Mouse (Mus musculus): ENCODE data around the gene Fndc10. TPM values are rescaled to one million over a fixed set of nuclear protein-coding genes. Genes with fewer than 3 reads are reported as not detected.
"Not testable (repeated sequence)": the region's sequence is repeated elsewhere in the genome, so short reads cannot be mapped to it uniquely, and the experiment has no call there.

Gene Fndc10
- total RNA-seq (2017), result 3.7 and 6.9 TPM in 2 replicates

- peak in 1 of 2 experiments; percentile 46; a peak in 2 of 4 replicates for ATAC-seq (replicated peaks in 1 of 2; ENCODE audit: insufficient read depth in 1 of 2, low FRiP score in 2 of 2, low TSS enrichment in 1 of 2, low read depth in 1 of 2, poor library complexity in 2 of 2, severe bottlenecking in 2 of 2)
Observed at GRCm38 (mm10) chr4:155694111-155694481, at the start of gene Fndc10. TSS of gene Fndc10 (plus strand) at chr4:155694342.

DNA sequence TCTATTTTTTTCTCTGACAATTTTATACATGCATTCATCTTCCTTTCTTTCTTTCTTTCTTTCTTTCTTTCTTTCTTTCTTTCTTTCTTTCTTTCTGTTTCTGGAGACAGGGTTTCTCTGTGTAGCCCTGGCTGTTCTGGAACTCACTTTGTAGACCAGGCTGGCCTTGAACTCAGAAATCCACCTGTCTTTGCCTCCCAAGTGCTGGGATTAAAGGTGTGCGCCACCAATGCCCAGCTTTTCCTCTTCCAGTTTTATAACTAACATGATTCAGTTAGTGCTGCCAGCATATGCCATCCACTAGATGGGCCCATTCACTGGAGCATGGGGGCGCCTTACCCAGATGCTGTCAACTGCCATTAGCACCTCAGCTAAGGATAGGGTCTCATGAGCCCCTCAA, 48.8 kb upstream of the Fndc10 start, which contains the start of gene Gm10563:
Gene Gm10563 (minus strand): TSS at position 101 of the 400 bp plus-strand sequence.
- not testable (repeated sequence) for ATAC-seq (replicated peaks in 1 of 2; ENCODE audit: insufficient read depth in 1 of 2, low FRiP score in 2 of 2, low TSS enrichment in 1 of 2, low read depth in 1 of 2, poor library complexity in 2 of 2, severe bottlenecking in 2 of 2)

DNA sequence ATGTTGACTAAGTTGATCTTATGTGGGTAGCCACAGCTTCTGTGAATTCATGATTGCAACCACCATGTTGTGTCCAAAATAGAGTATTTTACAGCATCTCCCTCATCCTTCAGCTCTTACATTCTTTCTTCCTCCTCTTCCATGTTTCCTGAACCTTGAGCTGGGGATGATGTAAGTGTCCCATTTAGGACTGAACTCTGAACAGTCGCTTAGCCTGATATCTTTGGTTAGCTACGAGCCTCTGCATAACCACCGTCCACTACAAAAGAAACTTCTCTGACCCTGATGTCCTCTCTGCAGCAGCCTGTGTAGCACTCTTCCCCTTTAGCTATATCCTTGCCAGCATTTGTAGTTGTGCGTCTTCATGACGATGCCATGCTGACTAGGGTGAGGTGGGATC, 48.4 kb upstream of the Fndc10 start:
- ATAC-seq (replicated peaks in 1 of 2; ENCODE audit: insufficient read depth in 1 of 2, low FRiP score in 2 of 2, low TSS enrichment in 1 of 2, low read depth in 1 of 2, poor library complexity in 2 of 2, severe bottlenecking in 2 of 2), result no peak

DNA sequence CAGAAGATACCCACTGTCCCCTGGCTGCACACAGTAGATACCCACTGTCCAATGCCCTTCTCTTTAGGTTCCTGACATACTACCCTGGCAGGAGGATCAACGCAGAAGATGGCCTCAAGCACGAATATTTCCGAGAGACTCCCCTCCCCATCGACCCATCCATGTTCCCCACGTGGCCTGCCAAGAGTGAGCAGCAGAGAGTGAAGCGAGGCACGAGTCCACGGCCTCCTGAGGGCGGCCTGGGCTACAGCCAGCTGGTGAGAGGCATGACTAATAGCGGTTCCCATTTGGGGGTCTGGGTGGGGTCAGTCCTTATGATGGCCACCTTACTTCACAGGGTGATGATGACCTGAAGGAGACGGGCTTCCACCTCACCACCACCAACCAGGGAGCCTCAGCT, 44.8 kb upstream of the Fndc10 start:
- no peak for ATAC-seq (replicated peaks in 1 of 2; ENCODE audit: insufficient read depth in 1 of 2, low FRiP score in 2 of 2, low TSS enrichment in 1 of 2, low read depth in 1 of 2, poor library complexity in 2 of 2, severe bottlenecking in 2 of 2)

DNA sequence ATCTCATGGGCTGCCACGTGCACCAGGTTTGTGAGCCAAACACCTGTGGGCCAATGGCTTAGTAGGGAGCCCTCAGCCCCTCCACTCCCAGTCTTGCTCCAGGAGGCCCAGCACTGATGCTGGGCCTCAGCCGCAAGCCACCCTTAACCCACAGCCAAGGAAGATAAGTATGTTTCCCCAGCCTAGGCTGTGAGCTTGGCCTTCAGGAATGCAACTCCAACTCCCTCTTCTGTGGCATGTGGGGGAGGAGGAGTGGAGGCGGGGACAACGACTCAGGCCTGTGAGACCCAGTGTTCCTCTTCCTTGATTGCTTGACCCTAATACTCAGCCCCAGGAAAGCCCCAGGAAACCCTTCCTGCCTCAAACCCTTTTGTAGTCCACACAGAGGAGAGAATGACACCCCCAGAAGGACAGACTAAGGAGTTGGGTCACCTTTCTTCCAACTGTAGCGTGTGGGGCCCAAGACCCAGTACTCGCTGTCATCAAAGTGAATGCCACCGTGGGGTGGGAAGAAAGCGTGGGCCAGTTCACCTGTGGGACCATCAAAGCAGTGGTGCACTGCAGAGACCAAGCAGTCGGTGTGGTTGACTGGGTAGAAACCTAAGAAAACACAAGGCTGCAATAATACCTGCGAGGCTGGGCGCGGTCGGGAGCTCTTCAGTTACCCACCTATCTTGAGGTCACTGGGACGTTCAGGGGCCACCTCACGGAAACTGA, 42.4 kb upstream of the Fndc10 start:
- ATAC-seq (replicated peaks in 1 of 2; ENCODE audit: insufficient read depth in 1 of 2, low FRiP score in 2 of 2, low TSS enrichment in 1 of 2, low read depth in 1 of 2, poor library complexity in 2 of 2, severe bottlenecking in 2 of 2), result no peak

DNA sequence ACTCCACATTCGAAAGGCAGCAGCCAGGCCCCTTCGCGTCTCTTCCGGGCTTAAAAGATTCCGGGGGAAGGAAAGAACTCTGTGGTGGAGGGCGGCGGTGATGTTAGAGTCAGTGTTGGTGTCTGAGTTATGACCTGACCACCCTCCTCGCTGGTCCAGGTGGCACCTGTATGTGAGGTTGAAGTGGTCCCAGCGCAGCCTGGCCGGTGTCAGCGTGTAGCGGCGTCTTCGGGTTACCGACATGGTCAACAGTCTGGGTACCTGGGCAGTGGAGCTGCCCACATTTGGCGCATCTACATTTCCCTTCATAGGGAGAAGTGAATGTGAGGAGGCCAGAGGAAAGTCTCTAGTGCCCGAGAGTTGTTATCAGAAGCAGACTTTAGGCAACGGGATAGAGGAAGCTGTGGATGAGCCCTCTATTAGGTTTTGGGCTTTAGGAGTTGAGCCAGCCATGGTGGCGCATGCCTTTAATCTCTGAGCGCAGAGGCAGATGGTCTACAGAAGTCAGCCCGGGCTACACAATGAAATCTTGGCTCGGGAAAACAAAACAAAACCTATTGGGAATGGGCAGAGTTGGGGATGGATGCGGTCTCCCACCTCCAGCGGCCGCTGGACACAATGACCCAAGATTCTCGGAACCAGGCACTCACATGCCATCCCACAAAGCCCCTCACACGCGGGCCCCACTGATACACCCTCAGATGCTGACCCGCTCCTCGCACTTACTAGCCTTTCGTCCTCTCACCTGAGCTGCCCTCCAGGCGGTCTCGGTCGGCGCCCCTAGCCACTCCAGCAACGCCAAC, 41.7 kb upstream of the Fndc10 start:
- no peak for ATAC-seq (replicated peaks in 1 of 2; ENCODE audit: insufficient read depth in 1 of 2, low FRiP score in 2 of 2, low TSS enrichment in 1 of 2, low read depth in 1 of 2, poor library complexity in 2 of 2, severe bottlenecking in 2 of 2)

DNA sequence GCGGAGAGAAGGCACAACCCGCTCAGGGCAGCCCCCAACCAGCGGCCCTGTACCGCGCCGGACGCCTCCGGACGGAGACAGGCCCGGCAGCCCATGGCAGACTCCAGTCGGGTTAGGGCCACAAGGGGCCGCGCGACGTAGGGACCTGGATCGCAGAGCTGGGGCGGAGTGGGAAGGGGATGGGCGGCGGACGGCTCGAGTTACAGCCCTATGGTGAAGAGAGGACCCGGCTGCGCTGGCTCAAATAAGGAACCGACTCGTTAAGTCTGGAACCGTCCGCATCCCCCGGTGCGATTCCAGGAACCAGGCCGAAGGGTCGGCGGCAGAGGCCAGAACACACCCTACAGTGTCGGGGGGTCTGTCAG, 41.1 kb upstream of the Fndc10 start, which contains the start of gene Mmp23:
Gene Mmp23 (minus strand): TSS at position 299 of the 365 bp plus-strand sequence.
- ATAC-seq (replicated peaks in 1 of 2; ENCODE audit: insufficient read depth in 1 of 2, low FRiP score in 2 of 2, low TSS enrichment in 1 of 2, low read depth in 1 of 2, poor library complexity in 2 of 2, severe bottlenecking in 2 of 2), result peak in 1 of 2 experiments; percentile 27; a peak in 2 of 4 replicates

DNA sequence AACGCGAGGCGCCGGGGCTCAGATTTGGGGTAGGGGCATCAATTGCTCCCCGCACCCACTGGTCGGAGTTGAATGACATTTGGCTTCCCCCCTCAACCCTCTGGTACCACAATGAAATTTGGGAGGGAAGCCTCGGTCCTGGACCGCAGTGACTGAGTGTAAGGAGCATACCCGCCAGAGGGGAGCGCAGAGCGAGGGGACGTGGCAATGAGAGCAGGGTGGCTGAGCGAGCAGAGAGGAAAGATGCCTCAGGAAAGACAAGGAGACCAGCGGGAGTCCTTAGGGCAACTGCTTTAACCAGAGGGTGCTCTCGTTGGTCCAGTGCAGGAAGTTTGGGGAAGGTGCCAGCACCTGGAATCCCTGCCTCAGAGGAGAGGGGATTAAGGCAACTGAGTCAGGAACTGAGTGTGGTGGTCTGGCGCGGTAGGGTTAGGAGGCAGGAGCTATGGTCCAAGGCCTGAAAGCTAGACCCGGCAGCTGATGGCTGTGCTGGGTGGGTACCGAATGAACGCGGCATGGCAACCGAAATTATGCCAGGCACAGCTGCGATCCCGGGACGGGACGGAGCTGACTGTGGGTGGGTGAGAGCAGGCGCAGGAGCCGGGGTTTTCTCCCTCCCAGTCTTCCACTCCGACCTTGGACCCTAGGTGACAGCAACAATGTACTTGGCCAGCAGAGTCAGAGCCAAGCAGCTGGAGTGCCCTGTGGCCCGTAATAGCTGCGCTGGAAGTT, 40.5 kb upstream of the Fndc10 start:
- ATAC-seq (replicated peaks in 1 of 2; ENCODE audit: insufficient read depth in 1 of 2, low FRiP score in 2 of 2, low TSS enrichment in 1 of 2, low read depth in 1 of 2, poor library complexity in 2 of 2, severe bottlenecking in 2 of 2), result no peak

DNA sequence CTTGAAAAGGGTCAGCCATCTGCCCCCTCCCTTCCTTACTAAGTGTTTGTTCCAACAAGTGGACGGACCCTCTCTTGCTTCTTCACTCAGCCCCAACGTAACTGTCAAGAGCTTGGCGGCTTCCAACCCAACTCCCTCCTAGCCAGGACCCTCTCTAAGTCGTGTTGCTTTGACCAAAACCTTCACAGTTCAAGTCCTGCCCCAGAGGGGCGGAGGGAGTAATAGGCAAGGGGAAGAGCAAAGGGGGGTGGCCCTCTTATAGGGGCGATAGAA, 40.0 kb upstream of the Fndc10 start:
- ATAC-seq (replicated peaks in 1 of 2; ENCODE audit: insufficient read depth in 1 of 2, low FRiP score in 2 of 2, low TSS enrichment in 1 of 2, low read depth in 1 of 2, poor library complexity in 2 of 2, severe bottlenecking in 2 of 2), result no peak

DNA sequence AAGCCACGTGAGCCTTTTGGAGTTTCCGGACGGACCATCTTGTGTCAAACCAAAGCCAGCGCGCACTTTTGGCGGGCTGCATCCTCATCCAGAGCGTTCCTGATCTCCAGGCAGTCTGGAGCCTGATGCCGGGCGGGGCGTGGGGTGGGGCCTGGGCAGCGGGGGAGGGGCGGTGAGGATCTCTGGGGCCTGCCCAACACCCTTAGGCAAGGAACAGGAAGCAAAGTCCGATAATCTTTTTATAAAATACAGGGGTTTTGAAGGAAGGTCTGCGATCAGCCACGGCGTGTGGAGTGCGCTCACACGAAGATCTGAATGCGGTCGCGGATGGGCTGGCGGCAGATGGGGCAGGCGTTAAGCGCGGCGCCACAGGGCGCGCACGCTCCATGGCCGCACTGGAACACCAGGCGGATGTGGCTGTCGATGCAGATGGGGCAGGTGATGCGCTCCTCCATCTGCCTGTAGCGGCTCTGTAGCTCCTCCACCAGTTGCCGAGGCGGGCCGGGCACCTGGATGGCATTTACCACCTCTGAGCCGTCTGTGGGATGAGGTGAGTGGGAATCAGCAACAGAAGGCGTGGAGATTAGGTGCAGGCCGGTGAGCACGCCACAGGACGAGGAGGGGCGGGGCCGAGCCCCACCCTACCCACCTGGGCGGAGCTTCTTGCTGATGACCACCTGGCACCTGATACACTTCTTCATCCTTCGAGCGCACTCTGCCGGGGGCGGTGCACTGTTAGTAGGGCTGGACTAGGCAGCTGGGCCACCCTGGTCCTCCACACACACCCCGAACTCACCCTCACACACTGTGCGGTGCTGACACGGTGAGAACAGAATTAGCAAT, 39.5 kb upstream of the Fndc10 start:
- peak in 1 of 2 experiments; percentile 27; a peak in 2 of 4 replicates for ATAC-seq (replicated peaks in 1 of 2; ENCODE audit: insufficient read depth in 1 of 2, low FRiP score in 2 of 2, low TSS enrichment in 1 of 2, low read depth in 1 of 2, poor library complexity in 2 of 2, severe bottlenecking in 2 of 2)

GRCm38 (mm10) chr4:155656214-155656751, 37.9 kb upstream of the Fndc10 start:
- no peak for ATAC-seq (replicated peaks in 1 of 2; ENCODE audit: insufficient read depth in 1 of 2, low FRiP score in 2 of 2, low TSS enrichment in 1 of 2, low read depth in 1 of 2, poor library complexity in 2 of 2, severe bottlenecking in 2 of 2)

DNA sequence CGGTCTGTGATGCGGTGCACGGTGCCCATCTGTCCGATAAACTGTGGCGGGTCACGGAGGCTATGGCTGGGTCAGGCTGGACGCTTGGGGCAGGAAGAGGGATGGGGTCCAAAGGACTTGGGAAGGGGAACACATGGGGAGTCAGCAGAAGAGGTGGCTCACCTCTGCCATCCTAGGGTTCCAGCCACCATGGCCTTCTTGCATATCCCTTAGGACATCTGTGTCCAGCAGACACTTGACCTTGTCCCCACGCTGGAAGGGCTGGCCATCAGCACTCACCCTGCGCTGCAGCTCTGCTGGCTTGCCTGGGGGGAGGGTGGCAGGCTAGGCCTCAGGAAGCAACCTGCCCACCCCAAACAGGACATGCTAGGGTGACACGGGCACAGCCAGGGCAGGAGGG, 35.2 kb upstream of the Fndc10 start:
- no peak for ATAC-seq (replicated peaks in 1 of 2; ENCODE audit: insufficient read depth in 1 of 2, low FRiP score in 2 of 2, low TSS enrichment in 1 of 2, low read depth in 1 of 2, poor library complexity in 2 of 2, severe bottlenecking in 2 of 2)

DNA sequence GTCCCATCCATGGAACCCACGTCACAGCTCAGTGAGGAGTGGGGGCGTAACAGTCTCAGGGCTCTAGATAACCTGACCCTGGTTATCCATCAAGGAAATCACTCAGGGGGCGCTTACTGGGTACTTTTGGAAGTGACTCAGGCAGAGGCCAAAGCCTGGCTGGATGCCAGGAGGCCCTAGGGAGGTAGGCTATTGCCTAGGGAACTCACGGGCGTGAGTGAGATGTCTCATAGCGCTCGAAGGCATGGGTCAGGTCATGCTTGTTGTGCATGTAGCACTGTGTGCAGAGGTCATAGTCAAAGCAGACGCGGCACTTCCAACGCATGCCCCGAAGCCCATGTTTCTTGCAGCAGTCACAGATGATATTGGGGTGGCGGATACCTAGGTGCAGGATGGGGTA, 33.5 kb upstream of the Fndc10 start:
- ATAC-seq (replicated peaks in 1 of 2; ENCODE audit: insufficient read depth in 1 of 2, low FRiP score in 2 of 2, low TSS enrichment in 1 of 2, low read depth in 1 of 2, poor library complexity in 2 of 2, severe bottlenecking in 2 of 2), result no peak

GRCm38 (mm10) chr4:155666903-155667302, 27.2 kb upstream of the Fndc10 start:
- no peak for ATAC-seq (replicated peaks in 1 of 2; ENCODE audit: insufficient read depth in 1 of 2, low FRiP score in 2 of 2, low TSS enrichment in 1 of 2, low read depth in 1 of 2, poor library complexity in 2 of 2, severe bottlenecking in 2 of 2)

- ATAC-seq (replicated peaks in 1 of 2; ENCODE audit: insufficient read depth in 1 of 2, low FRiP score in 2 of 2, low TSS enrichment in 1 of 2, low read depth in 1 of 2, poor library complexity in 2 of 2, severe bottlenecking in 2 of 2), result peak; percentile 98
Observed at GRCm38 (mm10) chr4:155668689-155669597, 25.2 kb upstream of the Fndc10 start, which contains the start of gene Mib2. TSS of gene Mib2 (minus strand) at chr4:155669198.

GRCm38 (mm10) chr4:155669598-155670075, 24.5 kb upstream of the Fndc10 start:
- no peak for ATAC-seq (replicated peaks in 1 of 2; ENCODE audit: insufficient read depth in 1 of 2, low FRiP score in 2 of 2, low TSS enrichment in 1 of 2, low read depth in 1 of 2, poor library complexity in 2 of 2, severe bottlenecking in 2 of 2)
